Mouse (Mus musculus) adrenal gland, adult 10 weeks (tissue): ENCODE data around the gene Afap1l2. TPM values are rescaled to one million over a fixed set of nuclear protein-coding genes. Genes with fewer than 3 reads are reported as not detected.

Experiments
- polyA plus RNA-seq: library from polyadenylated mRNA; stranded (reverse); fragments of 350-450 nt; fragmentation: Illumina TruSeq; extraction: RNeasy Lipid Tissue Mini Kit (QIAGEN cat#74804); gene quantifications from one replicate; pipeline ENCODE4 v1.2.3, GENCODE M21; 2014; ENCODE audit warnings: low read depth, low replicate concordance

Gene Afap1l2
- 10.4 TPM for polyA plus RNA-seq

DNA sequence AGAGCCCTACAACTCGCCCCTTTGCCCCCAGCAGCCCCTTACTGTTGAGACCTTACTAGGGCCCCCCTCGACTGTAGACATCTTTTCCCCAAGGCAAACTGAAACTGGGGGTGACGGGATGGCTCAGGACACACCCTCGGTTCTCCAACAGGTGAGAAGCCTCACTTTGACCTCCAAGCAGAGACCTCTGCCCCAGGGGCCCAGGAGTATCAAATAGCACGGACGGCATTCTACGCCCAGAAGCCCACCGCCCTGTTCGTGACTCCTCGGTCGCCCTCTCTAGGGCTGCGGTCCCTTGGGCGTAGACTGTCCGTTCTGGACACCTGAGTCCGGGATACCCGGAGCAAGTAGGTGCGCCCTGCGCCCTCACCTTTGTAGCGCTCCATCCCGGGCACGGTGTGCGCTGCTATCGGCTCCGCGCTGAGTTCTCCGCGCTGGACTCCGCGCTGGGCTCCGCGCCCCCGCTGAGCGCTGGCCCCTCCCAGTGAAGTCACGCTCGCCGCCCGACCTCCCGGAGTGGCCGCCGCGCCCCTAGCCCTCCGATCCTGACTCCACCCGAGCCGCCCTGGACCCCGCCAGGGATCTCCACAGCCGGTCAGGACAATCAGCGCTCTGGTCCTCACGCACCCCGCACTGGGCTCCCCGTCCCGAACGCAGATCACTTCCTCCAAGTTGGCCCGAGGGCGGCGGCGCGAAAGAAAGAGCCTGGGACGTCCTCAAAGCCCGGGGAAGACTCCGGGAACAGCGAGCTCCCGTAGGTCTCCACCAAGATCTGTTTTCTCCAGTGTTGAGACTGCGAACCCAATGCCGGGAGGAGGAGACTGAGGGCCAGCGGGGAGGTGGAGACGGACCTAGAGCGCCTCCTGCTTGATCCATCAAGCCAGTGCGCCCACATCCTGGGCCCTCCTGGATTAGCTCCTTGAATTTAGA, at the start of gene Afap1l2:
Afap1l2 (minus strand) TSS at position 448 of the 930 bp plus-strand sequence.

DNA sequence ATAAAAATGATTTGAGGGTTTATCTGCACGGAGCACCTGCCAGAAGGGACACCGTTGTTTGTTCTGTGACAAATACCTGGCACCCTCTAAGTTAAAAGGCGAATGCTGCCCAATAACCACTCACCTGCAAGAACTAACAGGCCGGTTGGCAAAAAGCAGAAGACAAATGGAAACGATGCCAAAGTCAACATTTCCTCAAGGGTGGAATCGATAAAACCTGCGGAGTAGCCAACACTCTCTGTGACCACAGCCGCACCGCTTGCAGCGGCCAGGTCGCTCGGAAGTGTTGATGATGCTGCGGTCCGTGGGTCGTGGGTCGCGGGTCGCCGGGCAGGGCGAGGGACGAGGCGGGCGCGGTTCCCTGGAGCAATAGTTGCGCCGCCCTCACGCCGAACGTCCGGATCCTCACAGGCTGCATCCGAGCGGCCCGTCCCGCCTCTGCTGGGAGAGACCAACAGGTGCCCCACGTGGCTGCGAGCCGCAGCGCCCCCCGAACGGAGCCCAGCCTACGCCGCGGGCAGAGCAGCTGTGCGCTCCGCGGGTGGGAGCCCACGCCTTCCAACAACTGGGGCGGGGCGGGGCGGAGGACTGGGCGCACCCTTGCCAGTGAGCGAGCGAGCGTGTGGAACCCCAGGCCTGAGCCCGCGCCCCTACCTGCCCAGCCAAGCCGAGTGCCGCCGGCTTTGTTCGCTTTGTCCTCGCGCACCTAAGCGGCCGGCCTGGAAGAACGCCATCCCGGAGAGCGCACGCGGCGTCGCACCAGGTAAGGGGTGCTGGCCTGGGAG, 134.0 kb downstream of the Afap1l2 start, which contains the start of gene Vwa2:
Vwa2 (plus strand) TSS at position 434 of the 785 bp plus-strand sequence.

Other genes with a start within 250 kb of the Afap1l2 start
- 63.3 TPM for gene Ccdc186, start 186.0 kb downstream of the Afap1l2 start, polyA plus RNA-seq
- not detected for gene Tdrd1, start 182.0 kb downstream of the Afap1l2 start, polyA plus RNA-seq
- not detected for gene Vwa2, start 134.0 kb downstream of the Afap1l2 start, polyA plus RNA-seq